Mouse (Mus musculus): ENCODE measurements around the gene Mrap. TPM values are rescaled to one million over a fixed set of nuclear protein-coding genes. Genes with fewer than 3 reads are reported as not detected.

Mrap gene
- polyA plus RNA-seq, 1 experiment from 2014 or later: 0.21 TPM

Other genes with a start within 250 kb of the Mrap start
- 105 TPM in 2 replicates for gene Mis18a, start 10.8 kb upstream of the Mrap start, polyA plus RNA-seq (2014; fragmentation: Nextera tagmentation; extraction: Ambion mirVana)
- 13.1 and 15.4 TPM in 2 replicates for gene Urb1, start 72.2 kb downstream of the Mrap start, polyA plus RNA-seq (2014; fragmentation: Nextera tagmentation; extraction: Ambion mirVana)
- 0.52 and 1.1 TPM in 2 replicates for gene Eva1c, start 88.5 kb downstream of the Mrap start, polyA plus RNA-seq (2014; fragmentation: Nextera tagmentation; extraction: Ambion mirVana)
- gene Cfap298, start 196.9 kb downstream of the Mrap start, polyA plus RNA-seq (2014; fragmentation: Nextera tagmentation; extraction: Ambion mirVana): 46.8 and 49.7 TPM in 2 replicates